Comparison of ENCODE assay signal across 21 mouse cellular contexts in the genomic region with DNA sequence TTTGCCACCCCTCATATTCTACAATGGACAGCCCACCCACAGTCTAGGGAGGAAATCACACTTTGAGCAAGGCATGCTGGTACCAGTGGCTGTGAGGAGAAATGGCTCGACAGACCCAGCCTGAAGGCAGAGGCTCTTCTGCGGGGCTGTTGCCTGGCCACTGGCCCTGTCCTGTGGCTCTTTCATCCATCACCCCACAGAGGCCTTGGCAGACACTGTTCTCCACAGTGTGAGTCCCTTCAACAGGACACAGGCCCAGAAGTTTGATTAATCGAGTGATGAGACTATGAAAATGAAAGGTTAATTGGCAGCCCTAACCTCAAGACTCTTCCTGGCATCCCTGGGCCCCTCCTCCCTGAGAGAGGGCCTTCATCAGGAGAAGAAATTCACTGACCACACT.
A peak's percentile ranks its signal among the peaks of the same experiment; 100 is the strongest.
DNase-seq lines count a peak whose midpoint lies in the region; ATAC-seq lines count a peak whose summit lies in the region.
"Had no signal": no experiment of that assay in that cellular context is flagged by ENCODE, and none has a peak within 500 bp of the region (broad histone marks: within the 10 kb centered on the region; RNA-seq: fewer than 3 reads in every experiment).

No protein-coding gene starts in this region.

- DNase-seq in hindbrain, embryonic 14.5 days (ENCODE audit: low spot score) = no peak
- DNase-seq in lung, postnatal 36 days = no peak
- DNase-seq in R1 (ENCODE audit: low read depth, low spot score) = peak; percentile 5
- DNase-seq in limb, embryonic 10.5 days (ENCODE audit: low spot score) = no peak
- DNase-seq: cerebellum, adult 11-12 months; gastrocnemius, postnatal 25 days; heart, adult 2 months; heart, postnatal 14 days; kidney, adult 11 months; layer of hippocampus, adult 9-11 months; liver, postnatal 0 days; right cerebral cortex, adult 18-20 months; right cerebral cortex, postnatal 4 days; thymus, postnatal 25 days had no signal

- peak; percentile 42 for ATAC-seq in hindbrain, embryonic 15.5 days (ENCODE audit: low FRiP score, low read depth)
- ATAC-seq in hindbrain, embryonic 14.5 days (ENCODE audit: low FRiP score) = no peak
- 0 out of 2 replicates have a peak, but pooled peaks have one; percentile 28 for ATAC-seq in lung, embryonic 15.5 days (ENCODE audit: borderline replicate concordance, extremely low read depth, low FRiP score, low TSS enrichment)
- ATAC-seq in inflammation-experienced regulatory T-cells, adult 6 months = no peak
- ATAC-seq: liver, postnatal 0 days had no signal

- no peak overlapping the region for H3K27ac ChIP-seq in hindbrain, embryonic 15.5 days (replicated peaks)
- H3K27ac ChIP-seq in hindbrain, embryonic 14.5 days = no peak overlapping the region
- no peak overlapping the region for H3K27ac ChIP-seq in lung, embryonic 15.5 days
- H3K27ac ChIP-seq in limb, embryonic 10.5 days = peak overlapping the region; percentile 63; the same call in 1 of the 2 replicates
- H3K27ac ChIP-seq: heart, adult 2 months; heart, embryonic 13.5 days; kidney, postnatal 0 days; midbrain, embryonic 12.5 days had no signal

- H3K9me3 ChIP-seq in hindbrain, embryonic 15.5 days = no peaks in the 10 kb centered on the region
- H3K9me3 ChIP-seq in hindbrain, embryonic 14.5 days (ENCODE audit: control insufficient read depth, low read length) = no peaks in the 10 kb centered on the region
- no peaks in the 10 kb centered on the region for H3K9me3 ChIP-seq in lung, embryonic 15.5 days
- H3K9me3 ChIP-seq in limb, embryonic 10.5 days (replicated peaks) = no peaks in the 10 kb centered on the region
- H3K9me3 ChIP-seq: heart, embryonic 13.5 days; midbrain, embryonic 12.5 days had no signal

- no peaks in the 10 kb centered on the region for H3K36me3 ChIP-seq in hindbrain, embryonic 15.5 days
- peaks cover 6% of the 10 kb centered on the region; the same call in 1 of the 2 replicates for H3K36me3 ChIP-seq in hindbrain, embryonic 14.5 days (replicated peaks; ENCODE audit: control insufficient read depth, insufficient read depth)
- H3K36me3 ChIP-seq in lung, embryonic 15.5 days = no peaks in the 10 kb centered on the region
- H3K36me3 ChIP-seq in limb, embryonic 10.5 days = peaks cover 36% of the 10 kb centered on the region

- no peak overlapping the region for H3K9ac ChIP-seq in hindbrain, embryonic 15.5 days
- H3K9ac ChIP-seq in hindbrain, embryonic 14.5 days = no peak overlapping the region
- no peak overlapping the region for H3K9ac ChIP-seq in lung, embryonic 15.5 days
- H3K9ac ChIP-seq: heart, embryonic 13.5 days; liver, postnatal 0 days; midbrain, embryonic 12.5 days had no signal

- H3K4me2 ChIP-seq in hindbrain, embryonic 15.5 days = no peak overlapping the region
- no peak overlapping the region for H3K4me2 ChIP-seq in hindbrain, embryonic 14.5 days (replicated peaks)
- no peak overlapping the region for H3K4me2 ChIP-seq in lung, embryonic 15.5 days
- H3K4me2 ChIP-seq: heart, embryonic 13.5 days; liver, embryonic 11.5 days; midbrain, embryonic 12.5 days had no signal

- peaks cover 12% of the 10 kb centered on the region for H3K4me1 ChIP-seq in hindbrain, embryonic 15.5 days (replicated peaks)
- H3K4me1 ChIP-seq in hindbrain, embryonic 14.5 days (replicated peaks; ENCODE audit: control insufficient read depth, insufficient read depth, low read length) = peaks cover 12% of the 10 kb centered on the region; the same call in 1 of the 2 replicates
- 0 out of 2 replicates have a peak, but pooled peaks cover 5% of the 10 kb centered on the region for H3K4me1 ChIP-seq in lung, embryonic 15.5 days
- H3K4me1 ChIP-seq in limb, embryonic 10.5 days = peaks cover 46% of the 10 kb centered on the region
- H3K4me1 ChIP-seq: heart, embryonic 13.5 days had no signal

- 34% methylated on average over 3 of the region's 3 CpGs for WGBS in hindbrain, embryonic 15.5 days
- 54% methylated on average over 3 of the region's 3 CpGs for WGBS in hindbrain, embryonic 14.5 days
- 43% methylated on average over 3 of the region's 3 CpGs for WGBS in lung, embryonic 15.5 days
- WGBS in limb, embryonic 10.5 days = 60% methylated on average over 3 of the region's 3 CpGs

- H3K4me3 ChIP-seq in hindbrain, embryonic 15.5 days = no peak overlapping the region
- no peak overlapping the region for H3K4me3 ChIP-seq in hindbrain, embryonic 14.5 days (replicated peaks; ENCODE audit: low read length)
- H3K4me3 ChIP-seq in lung, embryonic 15.5 days = no peak overlapping the region
- H3K4me3 ChIP-seq in limb, embryonic 10.5 days = no peak overlapping the region
- H3K4me3 ChIP-seq: heart, adult 2 months; heart, embryonic 13.5 days; midbrain, embryonic 12.5 days had no signal

- no peaks in the 10 kb centered on the region for H3K27me3 ChIP-seq in hindbrain, embryonic 15.5 days
- H3K27me3 ChIP-seq in hindbrain, embryonic 14.5 days (ENCODE audit: control insufficient read depth, insufficient read depth, low read length) = no peaks in the 10 kb centered on the region
- H3K27me3 ChIP-seq in lung, embryonic 15.5 days = no peaks in the 10 kb centered on the region
- H3K27me3 ChIP-seq in limb, embryonic 10.5 days (ENCODE audit: low read depth, poor library complexity, severe bottlenecking) = no peaks in the 10 kb centered on the region
- H3K27me3 ChIP-seq: heart, embryonic 13.5 days; midbrain, embryonic 12.5 days had no signal

Comparison
In these comparisons a context has a peak if more than half of its experiments do, and no peak if none do; other contexts are left out.
1. ATAC-seq: peak in hindbrain, embryonic 15.5 days (single experiment) and lung, embryonic 15.5 days (single experiment); none in hindbrain, embryonic 14.5 days (single experiment) and inflammation-experienced regulatory T-cells, adult 6 months (single experiment).